In genomic region chr19:43699763-43700155, GRCm38 (mm10) we compare ENCODE assay signal across 17 mouse cellular contexts. TPM values are rescaled to one million over a fixed set of nuclear protein-coding genes. Genes with fewer than 3 reads are reported as not detected.
DNase-seq lines count a peak whose midpoint lies in the region; ATAC-seq and TF ChIP-seq lines count a peak whose summit lies in the region.
"Had no signal": no experiment of that assay in that cellular context is flagged by ENCODE, and none has a peak within 500 bp of the region (broad histone marks: within the 10 kb centered on the region; RNA-seq: fewer than 3 reads in every experiment).

No protein-coding gene starts in this region.

- no peaks in the 10 kb centered on the region for H3K9me3 ChIP-seq in kidney, postnatal 0 days (replicated peaks; ENCODE audit: low read length)
- no peaks in the 10 kb centered on the region for H3K9me3 ChIP-seq in liver, postnatal 0 days (ENCODE audit: low read length)
- H3K9me3 ChIP-seq: embryonic facial prominence, embryonic 12.5 days; forebrain, embryonic 15.5 days had no signal

- no peak overlapping the region for H3K4me2 ChIP-seq in kidney, postnatal 0 days (ENCODE audit: low read length)
- H3K4me2 ChIP-seq in liver, postnatal 0 days (ENCODE audit: low read depth, low read length): no peak overlapping the region
- H3K4me2 ChIP-seq: embryonic facial prominence, embryonic 12.5 days; forebrain, embryonic 15.5 days; heart, embryonic 12.5 days; hindbrain, embryonic 14.5 days had no signal

- 0 out of 2 replicates have a peak overlapping the region, but pooled peaks have one; percentile 10 for H3K27ac ChIP-seq in kidney, postnatal 0 days
- H3K27ac ChIP-seq in cortical plate, adult 2 months (ENCODE audit: insufficient read depth, low read length): peak overlapping the region; percentile 68
- H3K27ac ChIP-seq in liver, postnatal 0 days (ENCODE audit: low read depth): no peak overlapping the region
- H3K27ac ChIP-seq: embryonic facial prominence, embryonic 12.5 days; forebrain, embryonic 15.5 days; heart, adult 2 months; hindbrain, embryonic 10.5 days; hindbrain, embryonic 14.5 days had no signal

- no peaks in the 10 kb centered on the region for H3K27me3 ChIP-seq in kidney, postnatal 0 days (ENCODE audit: insufficient read depth, low read length)
- H3K27me3 ChIP-seq in liver, postnatal 0 days (ENCODE audit: insufficient read depth, low read length): no peaks in the 10 kb centered on the region
- H3K27me3 ChIP-seq: embryonic facial prominence, embryonic 12.5 days; forebrain, embryonic 15.5 days had no signal

- no peak for ATAC-seq in kidney, postnatal 0 days (replicated peaks; ENCODE audit: low FRiP score, low read depth)
- no peak for ATAC-seq in liver, postnatal 0 days
- ATAC-seq: forebrain, embryonic 15.5 days had no signal

- no peak for TF ChIP-seq EP300 in liver, postnatal 0 days (IDR thresholded peaks at IDR 0.05; ENCODE audit: low read depth)

- peaks cover 5% of the 10 kb centered on the region; the same call in 1 of the 2 replicates for H3K36me3 ChIP-seq in kidney, postnatal 0 days (ENCODE audit: insufficient read depth, low read length)
- H3K36me3 ChIP-seq in liver, postnatal 0 days (replicated peaks; ENCODE audit: insufficient read depth, low read length): peaks cover 9% of the 10 kb centered on the region

- WGBS in kidney, postnatal 0 days: 81% methylated on average over 6 of the region's 6 CpGs
- 75% methylated on average over 6 of the region's 6 CpGs for WGBS in liver, postnatal 0 days (ENCODE audit: insufficient replicate concordance)

- H3K4me3 ChIP-seq in kidney, postnatal 0 days (replicated peaks; ENCODE audit: low read depth, low read length): no peak overlapping the region
- no peak overlapping the region for H3K4me3 ChIP-seq in cortical plate, adult 2 months (ENCODE audit: insufficient read depth, low read length)
- no peak overlapping the region for H3K4me3 ChIP-seq in liver, postnatal 0 days (ENCODE audit: low read depth, low read length)
- H3K4me3 ChIP-seq: embryonic facial prominence, embryonic 12.5 days; forebrain, embryonic 15.5 days; heart, adult 2 months; heart, embryonic 12.5 days; hindbrain, embryonic 10.5 days had no signal

- no peak overlapping the region for H3K9ac ChIP-seq in kidney, postnatal 0 days (ENCODE audit: low read depth, low read length)
- no peak overlapping the region for H3K9ac ChIP-seq in liver, postnatal 0 days (replicated peaks)
- H3K9ac ChIP-seq: embryonic facial prominence, embryonic 12.5 days; forebrain, embryonic 15.5 days; heart, embryonic 12.5 days; hindbrain, embryonic 14.5 days had no signal

- no peaks in the 10 kb centered on the region for H3K4me1 ChIP-seq in kidney, postnatal 0 days (replicated peaks; ENCODE audit: insufficient read depth, low read length)
- H3K4me1 ChIP-seq in cortical plate, adult 2 months (ENCODE audit: control insufficient read depth, insufficient read depth, low read length): peaks cover 12% of the 10 kb centered on the region
- H3K4me1 ChIP-seq in liver, postnatal 0 days (ENCODE audit: insufficient read depth): no peaks in the 10 kb centered on the region
- H3K4me1 ChIP-seq: embryonic facial prominence, embryonic 12.5 days; heart, embryonic 12.5 days had no signal

- no peak for TF ChIP-seq CTCF in kidney, postnatal 0 days (IDR thresholded peaks at IDR 0.05; ENCODE audit: low read depth)
- no peak for TF ChIP-seq CTCF in cortical plate, adult 2 months (IDR thresholded peaks at IDR 0.05; ENCODE audit: extremely low read depth, insufficient read depth, low read length)
- no peak for TF ChIP-seq CTCF in liver, postnatal 0 days (IDR thresholded peaks at IDR 0.05; ENCODE audit: low read depth)

- TF ChIP-seq POLR2A in cortical plate, adult 2 months (IDR thresholded peaks at IDR 0.05; ENCODE audit: extremely low read depth, insufficient read depth, low read length): 0 out of 2 replicates have a peak, but pooled peaks have one; percentile 6

- no peak for DNase-seq in kidney, postnatal 0 days (ENCODE audit: low spot score)
- DNase-seq in kidney, postnatal 25 days: no peak
- peak; percentile 26 for DNase-seq in right cerebral cortex, adult 18-20 months
- DNase-seq in right cerebral cortex, postnatal 14 days: no peak
- no peak for DNase-seq in liver, postnatal 0 days
- DNase-seq: adrenal gland, adult 2 months; adrenal gland, postnatal 25 days; cerebellum, adult 8-10 months; cerebellum, postnatal 14 days; gastrocnemius, postnatal 14 days; heart, adult 2 months had no signal

RNA-seq across cellular contexts. Expression of gene Entpd7, which starts 10.3 kb away (rescaled TPM):
- 11.3 and 12.0 TPM in 2 replicates for polyA plus RNA-seq in kidney, postnatal 0 days (2015; fragmentation: Nextera tagmentation; extraction: Ambion mirVana)
- 9.5 and 10.5 TPM in 2 replicates for polyA plus RNA-seq in cortical plate, adult 2 months (2012; rRNA removed)
- 1.9 TPM in 2 replicates for polyA plus RNA-seq in liver, postnatal 0 days (2015; fragmentation: Nextera tagmentation; extraction: Ambion mirVana)

RNA-seq across cellular contexts. Expression of gene Slc25a28, which starts 25.1 kb away (rescaled TPM):
- 13.5 and 17.1 TPM in 2 replicates for polyA plus RNA-seq in kidney, postnatal 0 days (2015; fragmentation: Nextera tagmentation; extraction: Ambion mirVana)
- 106 and 113 TPM in 2 replicates for polyA plus RNA-seq in cortical plate, adult 2 months (2012; rRNA removed)
- polyA plus RNA-seq in liver, postnatal 0 days (2015; fragmentation: Nextera tagmentation; extraction: Ambion mirVana): 4.8 and 6.3 TPM in 2 replicates

RNA-seq across cellular contexts. Expression of gene Cutc, which starts 53.0 kb away (rescaled TPM):
- 24.0 and 24.9 TPM in 2 replicates for polyA plus RNA-seq in kidney, postnatal 0 days (2015; fragmentation: Nextera tagmentation; extraction: Ambion mirVana)
- 8.3 and 9.5 TPM in 2 replicates for polyA plus RNA-seq in cortical plate, adult 2 months (2012; rRNA removed)
- 17.1 and 17.6 TPM in 2 replicates for polyA plus RNA-seq in liver, postnatal 0 days (2015; fragmentation: Nextera tagmentation; extraction: Ambion mirVana)

RNA-seq across cellular contexts. Expression of gene Cox15, which starts 53.0 kb away (rescaled TPM):
- polyA plus RNA-seq in kidney, postnatal 0 days (2015; fragmentation: Nextera tagmentation; extraction: Ambion mirVana): 6.4 and 7.7 TPM in 2 replicates
- polyA plus RNA-seq in cortical plate, adult 2 months (2012; rRNA removed): 14.8 and 15.1 TPM in 2 replicates
- 3.4 and 3.5 TPM in 2 replicates for polyA plus RNA-seq in liver, postnatal 0 days (2015; fragmentation: Nextera tagmentation; extraction: Ambion mirVana)
